Mouse (Mus musculus) bone marrow macrophage, adult 2 months (primary cell): ENCODE data around the gene Dbi.

Source experiments
- CTCF ChIP-seq: IDR thresholded peaks from 2 replicates; pipeline ENCODE4 v1.5.1; 2012; ENCODE audit warnings: low read depth, mild to moderate bottlenecking, low read length, moderate library complexity
- POLR2A ChIP-seq: IDR thresholded peaks from 2 replicates; pipeline ENCODE4 v1.6.1; 2012; ENCODE audit warnings: mild to moderate bottlenecking, low read depth, low read length, borderline replicate concordance

GRCm38 (mm10) chr1:120098327-120098726, 22.6 kb downstream of the Dbi start:
- TF ChIP-seq CTCF, result peak; percentile 44; the same call in 1 of the 2 replicates
- TF ChIP-seq POLR2A, result no peak
